Mouse (Mus musculus): ENCODE data around the gene Ramp3. TPM values are rescaled to one million over a fixed set of nuclear protein-coding genes. Genes with fewer than 3 reads are reported as not detected.

Ramp3 gene
- polyA plus RNA-seq, 1 experiment from 2014 or later, result 1.7 TPM

DNA sequence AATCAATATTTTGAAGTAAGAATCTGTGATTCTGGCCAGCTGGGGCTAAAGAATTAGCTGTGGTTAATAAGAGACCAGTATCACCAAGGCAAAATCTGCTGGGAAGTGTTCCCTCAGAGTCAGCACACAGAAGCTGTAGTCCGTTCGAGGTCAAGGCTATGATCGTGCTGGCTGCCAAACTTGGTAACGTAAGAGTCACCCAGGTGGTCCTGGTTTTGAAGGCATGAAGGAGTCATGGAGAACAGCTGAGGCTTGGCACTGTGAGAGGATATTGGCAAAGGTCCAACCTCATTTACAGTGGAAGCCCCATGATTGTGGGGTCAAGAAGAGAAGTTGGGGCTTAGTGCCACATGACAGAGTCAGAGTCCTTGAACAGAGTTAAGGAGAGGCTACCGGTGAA is 68.6 kb downstream of the Ramp3 start:
- WGBS (ENCODE audit: insufficient replicate concordance), result 90% methylated on average over 5 of the region's 5 CpGs
- H3K27ac ChIP-seq (ENCODE audit: low read depth, low read length), result no peak overlapping the region

More for the DNA sequence above, 68.6 kb downstream of the Ramp3 start:
- no peaks in the 10 kb centered on the region for H3K36me3 ChIP-seq (ENCODE audit: control insufficient read depth, insufficient read depth, low read length)
- no peak for ATAC-seq (replicated peaks; ENCODE audit: insufficient number of reproducible peaks, low FRiP score, low TSS enrichment)
- H3K9me3 ChIP-seq (replicated peaks; ENCODE audit: control insufficient read depth, low read length), result no peaks in the 10 kb centered on the region
- H3K4me3 ChIP-seq (ENCODE audit: low read depth, low read length), result no peak overlapping the region
- no peak overlapping the region for H3K9ac ChIP-seq (ENCODE audit: low read depth, low read length)
- H3K4me1 ChIP-seq (ENCODE audit: control insufficient read depth, insufficient read depth, low read length), result no peaks in the 10 kb centered on the region
- H3K27me3 ChIP-seq (ENCODE audit: control insufficient read depth, insufficient read depth, low read length), result no peaks in the 10 kb centered on the region
- no peak overlapping the region for H3K4me2 ChIP-seq

Other genes starting within 250 kb of the Ramp3 start
- gene Ppia, start 243.1 kb upstream of the Ramp3 start, polyA plus RNA-seq (2014; fragmentation: Nextera tagmentation; extraction: Ambion mirVana), result 4,475 and 4,598 TPM in 2 replicates
- 353 and 356 TPM in 2 replicates for gene H2afv, start 214.1 kb upstream of the Ramp3 start, polyA plus RNA-seq (2014; fragmentation: Nextera tagmentation; extraction: Ambion mirVana)
- gene Purb, start 182.6 kb upstream of the Ramp3 start, polyA plus RNA-seq (2014; fragmentation: Nextera tagmentation; extraction: Ambion mirVana), result 22.3 and 25.5 TPM in 2 replicates
- 0.72 and 0.90 TPM in 2 replicates for gene Myo1g, start 137.6 kb upstream of the Ramp3 start, polyA plus RNA-seq (2014; fragmentation: Nextera tagmentation; extraction: Ambion mirVana)
- gene Ccm2, start 111.6 kb upstream of the Ramp3 start, polyA plus RNA-seq (2014; fragmentation: Nextera tagmentation; extraction: Ambion mirVana), result 62.9 and 67.9 TPM in 2 replicates
- 1.3 TPM in 2 replicates for gene Nacad, start 52.5 kb upstream of the Ramp3 start, polyA plus RNA-seq (2014; fragmentation: Nextera tagmentation; extraction: Ambion mirVana)
- 43.7 and 45.8 TPM in 2 replicates for gene Tbrg4, start 32.5 kb upstream of the Ramp3 start, polyA plus RNA-seq (2014; fragmentation: Nextera tagmentation; extraction: Ambion mirVana)
- gene Wap, start 19.9 kb upstream of the Ramp3 start, polyA plus RNA-seq (2014; fragmentation: Nextera tagmentation; extraction: Ambion mirVana), result not detected in 2 replicates
- gene Gm11983, start 179.1 kb downstream of the Ramp3 start, polyA plus RNA-seq (2014; fragmentation: Nextera tagmentation; extraction: Ambion mirVana), result not detected in 2 replicates

Measured in heart, embryonic 11.5 days (tissue).